20 mouse cellular contexts compared by ENCODE assay signal in the genomic region with DNA sequence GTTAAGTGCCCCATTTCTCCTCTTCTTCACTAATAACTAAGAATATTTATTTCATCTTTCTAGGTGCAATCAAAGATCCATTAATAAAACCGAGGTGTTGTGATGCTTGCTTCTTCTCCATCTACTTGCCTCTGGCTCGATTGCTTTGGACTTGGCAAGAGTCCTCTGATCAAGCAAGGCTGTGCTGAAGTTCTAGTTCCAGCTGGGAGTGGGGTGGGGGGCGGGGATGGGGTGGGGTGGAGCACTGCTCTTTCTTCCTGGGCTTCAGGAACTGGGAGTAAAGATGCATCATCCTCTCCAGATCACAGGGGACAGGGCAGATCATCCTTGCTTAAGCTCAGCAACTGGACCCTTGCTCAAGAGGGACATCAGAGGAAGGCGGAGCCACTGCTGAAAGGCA.
"Had no signal": no experiment of that assay in that cellular context is flagged by ENCODE, and none has a peak within 500 bp of the region (broad histone marks: within the 10 kb centered on the region; RNA-seq: fewer than 3 reads in every experiment).

No protein-coding gene starts in this region.

- H3K4me3 ChIP-seq: midbrain, embryonic 10.5 days; midbrain, embryonic 13.5 days; midbrain, embryonic 15.5 days; myocyte; neural tube, embryonic 13.5 days; neural tube, embryonic 15.5 days; stomach, embryonic 15.5 days had no signal

- H3K36me3 ChIP-seq: midbrain, embryonic 10.5 days; midbrain, embryonic 13.5 days; midbrain, embryonic 15.5 days; neural tube, embryonic 13.5 days; neural tube, embryonic 15.5 days; stomach, embryonic 15.5 days had no signal

- H3K9me3 ChIP-seq: midbrain, embryonic 10.5 days; midbrain, embryonic 13.5 days; midbrain, embryonic 15.5 days; neural tube, embryonic 13.5 days; neural tube, embryonic 15.5 days; stomach, embryonic 15.5 days had no signal

- DNase-seq: lung, adult 18-20 months; lung, embryonic 14.5 days; lung, postnatal 10 days; lung, postnatal 4 days; retina, postnatal 1 day; right cerebral cortex, adult 18-20 months; right cerebral cortex, postnatal 25 days; right cerebral cortex, postnatal 4 days; spleen, adult 18-20 months; thymus, adult 2 months; thymus, postnatal 25 days; thymus, postnatal 4 days had no signal

- H3K27ac ChIP-seq: midbrain, embryonic 10.5 days; midbrain, embryonic 13.5 days; midbrain, embryonic 15.5 days; neural tube, embryonic 13.5 days; neural tube, embryonic 15.5 days; stomach, embryonic 15.5 days; stomach, postnatal 0 days had no signal

- H3K9ac ChIP-seq: lung, embryonic 14.5 days; midbrain, embryonic 13.5 days; midbrain, embryonic 15.5 days; neural tube, embryonic 13.5 days; neural tube, embryonic 15.5 days; stomach, embryonic 15.5 days had no signal
